Mouse (Mus musculus) hindbrain, embryonic 11.5 days (tissue): Measurements from ENCODE around the gene Mrps33. TPM values are rescaled to one million over a fixed set of nuclear protein-coding genes. Genes with fewer than 3 reads are reported as not detected.
A peak's percentile ranks its signal among the peaks of the same experiment; 100 is the strongest.

Source experiments
- ATAC-seq: fragments of 200-750 bp; cut with Nextera tagmentation; 2 replicates; pipeline ENCODE4 v1.8.0; 2017; ENCODE audit warnings: mild to moderate bottlenecking, moderate TSS enrichment, moderate library complexity; ENCODE audit not compliant: low FRiP score
- DNase-seq: peaks from one replicate; pipeline ENCODE4 v3.0.0-alpha.2; 2015; ENCODE audit warnings: low spot score
- H3K27ac ChIP-seq: fragments of 300-500 bp; sonication (generic); 2 replicates; pipeline ENCODE4 v1.5.1; 2014; ENCODE audit warnings: mild to moderate bottlenecking, low read depth, low read length
- H3K27me3 ChIP-seq: fragments of 300-500 bp; sonication (generic); 2 replicates; pipeline ENCODE4 v1.6.1; 2014; ENCODE audit warnings: mild to moderate bottlenecking, low read length, moderate library complexity, mixed read lengths; ENCODE audit not compliant: control insufficient read depth, insufficient read depth
- H3K36me3 ChIP-seq: fragments of 300-500 bp; sonication (generic); 2 replicates; pipeline ENCODE4 v1.6.1; 2014; ENCODE audit warnings: mild to moderate bottlenecking, low read length, moderate library complexity, mixed read lengths; ENCODE audit not compliant: control insufficient read depth, insufficient read depth
- H3K4me1 ChIP-seq: fragments of 300-500 bp; sonication (generic); replicated peaks from 2 replicates; pipeline ENCODE4 v1.6.1; 2014; ENCODE audit warnings: low read length, mixed read lengths; ENCODE audit not compliant: control insufficient read depth, insufficient read depth
- H3K4me2 ChIP-seq: fragments of 300-500 bp; sonication (generic); replicated peaks from 2 replicates; pipeline ENCODE4 v1.6.1; 2014; ENCODE audit warnings: mild to moderate bottlenecking, low read depth, low read length
- H3K4me3 ChIP-seq: fragments of 300-500 bp; sonication (generic); 2 replicates; pipeline ENCODE4 v1.5.1; 2014; ENCODE audit warnings: low read depth, low read length
- H3K9ac ChIP-seq: fragments of 300-500 bp; sonication (generic); 2 replicates; pipeline ENCODE4 v1.6.1; 2014; ENCODE audit warnings: low read depth, low read length
- H3K9me3 ChIP-seq: fragments of 300-500 bp; sonication (generic); 2 replicates; pipeline ENCODE4 v1.6.1; 2016; ENCODE audit warnings: low read length; ENCODE audit not compliant: control insufficient read depth
- WGBS: fragments of 180-500 bp; shearing (Covaris S2); extraction: QIAGEN DNeasy Blood & Tissue Kit; methylation state at CpG from one replicate; pipeline ENCODE4 v1.1.7; 2014; 5-methylcytosine and 5-hydroxymethylcytosine counted together
- polyA plus RNA-seq: library from polyadenylated mRNA; unstranded; fragments of >200 nt; fragmentation: Nextera tagmentation; extraction: Ambion mirVana; gene quantifications from 2 replicates; pipeline ENCODE4 v1.2.1, GENCODE M21; 2014

Mrps33 gene
- polyA plus RNA-seq, result 232 and 245 TPM in 2 replicates

DNA sequence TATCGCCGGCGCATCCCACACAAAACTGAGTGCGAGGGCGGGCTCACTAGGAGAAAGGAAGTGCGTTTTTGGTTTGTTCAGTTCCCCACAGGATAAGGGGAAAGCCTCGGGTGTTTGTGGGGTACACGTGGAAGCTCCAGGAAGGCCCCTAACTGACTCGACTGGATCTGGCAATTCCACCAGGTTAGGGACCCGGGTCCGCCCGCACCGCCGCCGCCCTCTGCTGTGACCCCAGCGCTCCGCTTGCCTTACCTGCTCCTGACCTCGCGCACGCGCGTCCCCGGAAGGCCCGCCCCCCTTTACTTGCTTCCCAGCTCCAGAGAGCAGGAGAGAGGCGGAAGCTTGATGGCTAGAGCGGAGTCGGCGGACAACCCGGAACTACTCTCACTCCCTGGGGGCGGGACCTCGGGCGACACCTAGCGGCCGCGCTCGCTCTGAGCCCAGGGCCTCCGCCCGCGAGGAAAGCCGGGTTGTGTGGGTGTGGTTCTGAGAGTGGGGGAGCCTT lies at the start of gene Mrps33:
Gene Mrps33, minus strand, starts transcription at position 377 of the 505 bp plus-strand sequence.
- ATAC-seq (peak; percentile 97), DNase-seq (peak; percentile 97)
- Histone ChIP-seq H3K36me3 (no peaks in the 10 kb centered on the region), H3K9ac (peak within 1 kb of the TSS; percentile 65), H3K27ac (no peak within 1 kb of the TSS), H3K4me2 (peak within 1 kb of the TSS; percentile 52), H3K4me3 (peak within 1 kb of the TSS; percentile 57), H3K27me3 (no peaks in the 10 kb centered on the region), H3K4me1 (no peaks in the 10 kb centered on the region), H3K9me3 (no peaks in the 10 kb centered on the region)
- WGBS, result under 1% methylated on average over 40 of the region's 40 CpGs

DNA sequence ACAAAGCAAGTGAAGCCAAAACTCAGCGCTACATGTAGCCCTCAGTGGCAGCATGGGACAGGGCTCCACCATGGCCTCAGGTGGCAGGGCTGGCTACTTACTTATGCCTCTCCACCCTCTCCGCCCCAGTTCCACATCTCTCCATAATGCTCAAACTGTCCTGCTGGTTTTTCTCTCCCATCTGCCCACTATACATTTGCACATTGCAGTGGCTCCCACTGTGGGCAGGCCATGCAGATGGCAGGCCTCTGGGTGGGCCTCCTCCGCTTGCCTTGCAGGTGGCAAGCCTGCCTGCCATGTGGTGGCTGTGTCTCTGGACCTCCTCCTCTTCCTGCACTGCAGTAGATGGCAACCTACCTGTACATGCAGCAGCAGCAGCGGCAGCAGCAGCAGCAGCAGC lies 38.9 kb upstream of the Mrps33 start:
- no peaks in the 10 kb centered on the region for H3K36me3 ChIP-seq
- no peaks in the 10 kb centered on the region for H3K4me1 ChIP-seq
- 84% methylated on average over 4 of the region's 4 CpGs for WGBS
- no peak overlapping the region for H3K9ac ChIP-seq
- H3K4me3 ChIP-seq, result no peak overlapping the region
- no peaks in the 10 kb centered on the region for H3K27me3 ChIP-seq
- H3K4me2 ChIP-seq, result no peak overlapping the region
- DNase-seq (no peak), ATAC-seq (no peak)
- H3K27ac ChIP-seq, result no peak overlapping the region
- no peaks in the 10 kb centered on the region for H3K9me3 ChIP-seq

DNA sequence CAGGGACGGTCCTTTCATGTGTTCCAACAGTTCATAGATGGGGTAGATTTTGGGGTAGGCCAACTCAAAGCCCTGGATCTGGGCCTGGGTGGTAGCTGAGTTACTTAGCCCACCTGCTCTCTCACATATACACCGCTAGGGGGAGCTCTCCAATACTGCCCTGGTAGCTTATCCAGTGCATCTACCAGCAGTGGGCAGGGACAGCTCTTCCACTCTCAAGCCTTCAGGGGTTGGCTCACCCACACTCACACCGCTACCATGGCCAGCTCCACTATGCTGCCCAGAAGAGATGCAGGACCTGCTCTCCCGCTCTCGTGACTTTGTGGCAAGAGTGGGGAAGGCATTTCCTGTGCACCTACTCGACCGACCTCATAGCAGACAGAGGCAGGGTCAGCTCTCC lies 38.0 kb upstream of the Mrps33 start:
- H3K36me3 ChIP-seq, result no peaks in the 10 kb centered on the region
- H3K27me3 ChIP-seq, result no peaks in the 10 kb centered on the region
- H3K4me2 ChIP-seq, result no peak overlapping the region
- H3K4me3 ChIP-seq, result no peak overlapping the region
- no peak overlapping the region for H3K9ac ChIP-seq
- 50% methylated on average over 7 of the region's 7 CpGs for WGBS
- H3K4me1 ChIP-seq, result no peaks in the 10 kb centered on the region
- ATAC-seq (peak; percentile 35; the same call in 1 of the 2 replicates), DNase-seq (peak; percentile 27)
- H3K9me3 ChIP-seq, result no peaks in the 10 kb centered on the region
- no peak overlapping the region for H3K27ac ChIP-seq

DNA sequence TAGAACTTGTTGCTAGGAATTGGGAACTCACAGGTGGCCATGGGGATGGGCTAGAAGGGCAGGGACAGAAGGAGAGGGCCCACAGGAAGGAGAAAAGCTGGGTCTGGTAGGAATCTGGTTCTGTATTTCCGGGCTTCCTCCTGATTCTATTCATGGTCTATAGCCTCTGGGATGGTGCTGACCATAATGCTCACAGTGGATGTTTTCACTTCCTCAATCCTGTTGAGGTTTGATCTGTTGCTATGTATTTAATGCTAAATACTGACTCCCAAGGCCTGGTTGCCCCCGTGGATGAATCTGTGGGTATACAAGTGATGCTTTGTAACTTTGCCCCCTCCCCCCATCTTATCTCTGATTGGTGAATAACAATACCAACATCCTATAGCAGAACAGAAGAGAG lies 36.8 kb upstream of the Mrps33 start:
- no peaks in the 10 kb centered on the region for H3K9me3 ChIP-seq
- H3K9ac ChIP-seq, result no peak overlapping the region
- 77% methylated on average over 2 of the region's 2 CpGs for WGBS
- no peaks in the 10 kb centered on the region for H3K36me3 ChIP-seq
- no peaks in the 10 kb centered on the region for H3K27me3 ChIP-seq
- no peak for ATAC-seq
- no peak overlapping the region for H3K27ac ChIP-seq
- no peaks in the 10 kb centered on the region for H3K4me1 ChIP-seq
- no peak for DNase-seq
- no peak overlapping the region for H3K4me3 ChIP-seq
- H3K4me2 ChIP-seq, result no peak overlapping the region

DNA sequence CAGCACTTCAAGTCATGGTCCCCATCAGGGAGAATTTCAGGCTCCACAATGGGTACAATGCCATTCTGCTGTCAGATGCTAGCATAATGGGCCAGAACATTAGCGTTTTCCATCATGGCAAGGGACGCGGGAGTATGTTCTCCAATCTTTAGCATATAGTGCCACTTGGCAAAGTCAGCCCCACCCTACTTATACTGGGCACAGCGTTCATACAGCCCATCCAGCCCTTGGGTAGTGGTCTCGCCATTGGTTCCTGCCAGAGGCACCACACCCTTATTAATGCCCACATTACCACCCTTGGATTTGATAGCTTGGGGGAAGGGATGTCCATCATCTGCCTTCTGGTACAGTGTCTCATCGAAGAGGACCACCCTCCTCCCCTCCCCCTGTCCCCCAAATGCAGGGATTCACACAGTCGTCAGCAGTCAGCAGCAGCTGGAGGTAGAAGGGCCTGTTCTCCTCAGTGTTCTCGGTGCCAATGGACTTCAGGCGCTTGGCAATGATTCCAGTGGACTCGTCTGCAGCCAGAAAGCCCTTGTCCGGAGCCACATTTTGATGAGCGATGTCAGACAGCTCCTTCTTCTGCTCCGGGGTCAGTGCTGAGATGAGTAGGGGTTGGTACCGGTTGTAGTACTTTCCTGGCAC lies 33.0 kb upstream of the Mrps33 start:
- Histone ChIP-seq H3K4me2 (no peak overlapping the region), H3K9ac (no peak overlapping the region), H3K27ac (no peak overlapping the region), H3K36me3 (no peaks in the 10 kb centered on the region), H3K9me3 (no peaks in the 10 kb centered on the region), H3K4me3 (no peak overlapping the region), H3K4me1 (no peaks in the 10 kb centered on the region), H3K27me3 (no peaks in the 10 kb centered on the region)
- ATAC-seq (no peak), DNase-seq (no peak)
- WGBS, result 90% methylated on average over 14 of the region's 14 CpGs

DNA sequence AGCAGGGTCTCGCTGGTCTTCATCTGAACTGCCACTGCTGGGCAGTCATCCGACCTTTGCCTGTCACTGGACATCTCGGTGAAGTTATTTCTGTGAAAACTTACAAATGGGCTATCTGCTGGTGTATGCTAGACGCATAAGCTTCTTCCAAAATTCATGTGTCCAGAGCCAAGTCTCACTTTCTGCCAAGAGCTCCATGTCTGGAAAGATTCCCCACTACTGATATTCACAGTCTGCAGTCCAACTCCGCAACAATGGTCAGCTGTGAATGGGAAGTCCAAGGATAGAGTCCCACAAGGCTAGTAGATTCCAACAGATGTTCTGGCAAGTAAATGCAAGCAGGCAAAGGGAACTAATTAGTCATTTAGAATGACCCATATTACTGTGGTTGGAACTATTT lies 17.9 kb upstream of the Mrps33 start:
- no peak overlapping the region for H3K4me2 ChIP-seq
- H3K9ac ChIP-seq, result no peak overlapping the region
- H3K36me3 ChIP-seq, result no peaks in the 10 kb centered on the region
- H3K27me3 ChIP-seq, result no peaks in the 10 kb centered on the region
- no peak overlapping the region for H3K4me3 ChIP-seq
- 90% methylated on average over 5 of the region's 5 CpGs for WGBS
- no peaks in the 10 kb centered on the region for H3K9me3 ChIP-seq
- ATAC-seq, result no peak
- no peak for DNase-seq
- H3K27ac ChIP-seq, result no peak overlapping the region
- H3K4me1 ChIP-seq, result no peaks in the 10 kb centered on the region

DNA sequence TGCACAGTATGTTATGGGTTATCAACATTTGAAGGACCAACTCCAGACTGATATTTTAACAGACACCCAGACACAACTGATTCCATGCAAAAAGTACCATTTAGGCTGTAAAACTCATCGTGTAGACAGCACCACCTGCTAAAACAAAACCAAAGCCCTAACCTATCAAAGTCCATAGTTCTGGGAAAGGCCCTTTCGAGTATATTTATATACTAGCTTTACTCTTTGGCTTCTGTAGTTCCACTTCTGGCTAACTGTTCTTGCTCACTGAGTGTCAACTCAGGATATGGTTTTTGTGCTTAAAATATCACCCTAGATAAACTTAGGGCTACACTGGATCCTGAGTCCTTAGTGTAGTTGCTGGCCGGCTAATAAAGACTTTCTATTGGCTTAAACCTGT lies 10.5 kb upstream of the Mrps33 start:
- Histone ChIP-seq H3K27me3 (no peaks in the 10 kb centered on the region), H3K4me3 (no peak overlapping the region), H3K4me1 (no peaks in the 10 kb centered on the region), H3K4me2 (no peak overlapping the region), H3K27ac (no peak overlapping the region), H3K9me3 (no peaks in the 10 kb centered on the region), H3K36me3 (no peaks in the 10 kb centered on the region), H3K9ac (no peak overlapping the region)
- DNase-seq, result no peak
- WGBS, result 84% methylated on average over 3 of the region's 3 CpGs
- ATAC-seq, result no peak

DNA sequence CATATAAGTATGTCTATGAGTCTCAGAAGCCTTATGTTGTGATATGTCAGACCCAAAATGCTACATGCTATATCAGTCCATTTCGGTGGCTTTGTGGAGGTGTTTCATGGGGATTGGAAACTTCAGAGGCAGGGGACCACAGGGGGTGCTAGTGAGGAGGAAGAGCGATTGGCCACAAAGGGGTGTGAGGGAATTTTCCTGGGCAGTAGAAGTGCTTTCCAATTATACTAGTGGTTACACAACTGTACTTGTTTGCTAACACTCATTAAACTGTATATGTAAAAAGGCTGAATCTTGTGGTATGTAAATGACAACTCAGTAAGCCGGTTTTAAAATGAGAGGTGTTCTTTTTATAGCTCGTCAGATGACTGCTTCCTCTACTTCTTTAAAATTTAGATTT lies 8.1 kb upstream of the Mrps33 start:
- no peak for ATAC-seq
- H3K27me3 ChIP-seq, result no peaks in the 10 kb centered on the region
- no peak for DNase-seq
- WGBS, result 51% methylated on average over 4 of the region's 4 CpGs
- no peaks in the 10 kb centered on the region for H3K9me3 ChIP-seq
- no peaks in the 10 kb centered on the region for H3K36me3 ChIP-seq
- H3K4me1 ChIP-seq, result no peaks in the 10 kb centered on the region
- H3K4me2 ChIP-seq, result no peak overlapping the region
- no peak overlapping the region for H3K27ac ChIP-seq
- H3K9ac ChIP-seq, result no peak overlapping the region
- no peak overlapping the region for H3K4me3 ChIP-seq

DNA sequence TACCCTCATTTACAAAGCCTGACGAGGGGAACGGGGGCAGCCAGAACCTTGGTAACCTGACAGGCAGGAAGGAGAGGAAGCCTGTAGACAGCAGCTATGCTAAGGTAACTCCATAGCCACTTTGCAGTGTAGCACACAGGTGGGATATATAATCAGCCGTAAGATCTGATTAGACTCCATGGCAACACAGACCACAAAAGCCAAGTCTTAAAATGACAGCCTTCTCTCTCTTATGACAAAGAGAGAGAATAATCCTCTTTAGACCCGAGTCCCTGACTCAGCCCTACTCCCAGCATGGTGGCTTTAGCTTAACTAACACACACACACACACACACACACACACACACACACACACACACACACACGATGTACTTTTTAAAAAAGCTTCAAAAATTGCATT lies 2.3 kb downstream of the Mrps33 start:
- 85% methylated on average over 5 of the region's 5 CpGs for WGBS
- no peak overlapping the region for H3K9ac ChIP-seq
- no peak for ATAC-seq
- H3K4me3 ChIP-seq, result no peak overlapping the region
- no peaks in the 10 kb centered on the region for H3K9me3 ChIP-seq
- no peak overlapping the region for H3K27ac ChIP-seq
- no peaks in the 10 kb centered on the region for H3K27me3 ChIP-seq
- H3K4me1 ChIP-seq, result no peaks in the 10 kb centered on the region
- no peak overlapping the region for H3K4me2 ChIP-seq
- H3K36me3 ChIP-seq, result no peaks in the 10 kb centered on the region
- no peak for DNase-seq
